Mouse (Mus musculus): ENCODE data around the gene Cpne4.

GRCm38 (mm10) chr9:104567096-104567495, 20.0 kb downstream of the Cpne4 start:
- TF ChIP-seq CTCF (IDR thresholded peaks at IDR 0.05; ENCODE audit: insufficient read depth, low read depth, low read length) (no peak), POLR2A (IDR thresholded peaks at IDR 0.05; ENCODE audit: insufficient read depth, low read depth, low read length) (no peak)

All from olfactory bulb, adult 2 months (tissue).